ENCODE assay signal across 19 mouse cellular contexts in genomic region chr7:133002271-133002670, GRCm38 (mm10).
DNase-seq lines count a peak whose midpoint lies in the region; ATAC-seq and TF ChIP-seq lines count a peak whose summit lies in the region.
"Had no signal": no experiment of that assay in that cellular context is flagged by ENCODE, and none has a peak within 500 bp of the region (broad histone marks: within the 10 kb centered on the region; RNA-seq: fewer than 3 reads in every experiment).

No protein-coding gene starts in this region.

- peak overlapping the region; percentile 73; the same call in 1 of the 2 replicates for H3K27ac ChIP-seq in gastrocnemius, adult 2 months
- peak overlapping the region; percentile 42; the same call in 1 of the 2 replicates for H3K27ac ChIP-seq in midbrain, embryonic 16.5 days (ENCODE audit: low read length)
- no peak overlapping the region for H3K27ac ChIP-seq in midbrain, postnatal 0 days (ENCODE audit: low read depth, low read length)
- H3K27ac ChIP-seq: heart, adult 2 months; hindbrain, embryonic 12.5 days had no signal

- H3K4me3 ChIP-seq in gastrocnemius, adult 2 months, result no peak overlapping the region
- H3K4me3 ChIP-seq in midbrain, embryonic 16.5 days (ENCODE audit: low read depth, low read length), result no peak overlapping the region
- H3K4me3 ChIP-seq in midbrain, postnatal 0 days (ENCODE audit: low read depth, low read length), result no peak overlapping the region
- H3K4me3 ChIP-seq: embryonic facial prominence, embryonic 13.5 days; heart, adult 2 months; hindbrain, embryonic 12.5 days had no signal

- ATAC-seq in midbrain, embryonic 16.5 days, result no peak
- ATAC-seq in midbrain, postnatal 0 days (ENCODE audit: low FRiP score), result no peak
- ATAC-seq: CD4-positive, CD25-positive, alpha-beta regulatory T cell, adult 4 months; forebrain, embryonic 14.5 days; hindbrain, embryonic 16.5 days; inflammation-experienced regulatory T-cells, adult 6 months; intestine, postnatal 0 days had no signal

- H3K27me3 ChIP-seq in midbrain, embryonic 16.5 days (ENCODE audit: control insufficient read depth, insufficient read depth, low read depth, low read length), result no peaks in the 10 kb centered on the region
- H3K27me3 ChIP-seq in midbrain, postnatal 0 days (ENCODE audit: insufficient read depth, low read length), result no peaks in the 10 kb centered on the region
- H3K27me3 ChIP-seq: embryonic facial prominence, embryonic 13.5 days; hindbrain, embryonic 12.5 days had no signal

- peaks cover 9% of the 10 kb centered on the region for H3K4me1 ChIP-seq in midbrain, embryonic 16.5 days (ENCODE audit: control insufficient read depth, insufficient read depth, low read length)
- H3K4me1 ChIP-seq in midbrain, postnatal 0 days (ENCODE audit: insufficient read depth, low read length), result no peaks in the 10 kb centered on the region; the same call in 1 of the 2 replicates

- DNase-seq in cerebellum, adult 9-10 months, result peak; percentile 61
- DNase-seq in cerebellum, adult 11 months, result no peak
- DNase-seq in gastrocnemius, adult 2 months, result no peak
- no peak for DNase-seq in gastrocnemius, postnatal 10 days
- DNase-seq in midbrain, postnatal 0 days (ENCODE audit: low spot score), result no peak
- no peak for DNase-seq in lung, postnatal 36 days
- DNase-seq: adrenal gland, postnatal 10 days; B cell, adult 2 months; cerebellum, adult 11-12 months had no signal

- no peak for TF ChIP-seq CTCF in gastrocnemius, adult 2 months (IDR thresholded peaks at IDR 0.05)
- no peak for TF ChIP-seq CTCF in midbrain, postnatal 0 days (IDR thresholded peaks at IDR 0.05)

- H3K9me3 ChIP-seq in midbrain, embryonic 16.5 days (replicated peaks; ENCODE audit: control insufficient read depth, low read length, poor library complexity, severe bottlenecking), result no peaks in the 10 kb centered on the region
- H3K9me3 ChIP-seq in midbrain, postnatal 0 days (ENCODE audit: low read length), result no peaks in the 10 kb centered on the region
- H3K9me3 ChIP-seq: embryonic facial prominence, embryonic 13.5 days; hindbrain, embryonic 12.5 days had no signal

- H3K36me3 ChIP-seq in midbrain, embryonic 16.5 days (ENCODE audit: control insufficient read depth, insufficient read depth, low read length), result peaks cover 7% of the 10 kb centered on the region
- peaks cover 17% of the 10 kb centered on the region for H3K36me3 ChIP-seq in midbrain, postnatal 0 days (ENCODE audit: insufficient read depth, low read length)

- 79% methylated on average over 6 of the region's 6 CpGs for WGBS in midbrain, embryonic 16.5 days
- 78% methylated on average over 6 of the region's 6 CpGs for WGBS in midbrain, postnatal 0 days

- no peak overlapping the region for H3K9ac ChIP-seq in midbrain, embryonic 16.5 days (ENCODE audit: low read depth, low read length)
- H3K9ac ChIP-seq in midbrain, postnatal 0 days (replicated peaks; ENCODE audit: low read length, poor library complexity, severe bottlenecking), result no peak overlapping the region
- H3K9ac ChIP-seq: hindbrain, embryonic 12.5 days had no signal

- no peak overlapping the region for H3K4me2 ChIP-seq in midbrain, embryonic 16.5 days (ENCODE audit: low read length)
- no peak overlapping the region for H3K4me2 ChIP-seq in midbrain, postnatal 0 days (ENCODE audit: low read depth, low read length, poor library complexity, severe bottlenecking)
- H3K4me2 ChIP-seq: embryonic facial prominence, embryonic 13.5 days; heart, embryonic 11.5 days; hindbrain, embryonic 12.5 days had no signal

- intact Hi-C loops in gastrocnemius, adult 2 months (cut with DNase I), result no loop called here
